Mouse (Mus musculus): ENCODE measurements around the gene Mamld1. TPM values are rescaled to one million over a fixed set of nuclear protein-coding genes. Genes with fewer than 3 reads are reported as not detected.

Gene Mamld1
- total and polyA plus RNA-seq, 3 experiments = not detected

GRCm38 (mm10) chrX:71141390-71141789 is 91.3 kb downstream of the Mamld1 start:
- Histone ChIP-seq H3K4me2 (ENCODE audit: insufficient read depth, low read depth, poor library complexity, severe bottlenecking) (no peak overlapping the region), H3K36me3 (replicated peaks in 1 of 2; ENCODE audit: control insufficient read depth in 1 of 2, insufficient read depth in 1 of 2, low read length in 1 of 2) (no peaks in the 10 kb centered on the region), H3K27ac (ENCODE audit: insufficient read depth, low read depth) (no peak overlapping the region), H3K79me2 (replicated peaks; ENCODE audit: control insufficient read depth, extremely low read depth, insufficient read depth, poor library complexity, severe bottlenecking) (no peaks in the 10 kb centered on the region), H3K4me3 (replicated peaks in 1 of 3; ENCODE audit: low read depth in 2 of 3, low read length in 2 of 3, poor library complexity in 1 of 3) (no peak overlapping the region), H3K9ac (ENCODE audit: insufficient read depth, low read depth) (no peak overlapping the region), H3K27me3 (replicated peaks) (no peaks in the 10 kb centered on the region), H3K9me3 (replicated peaks; ENCODE audit: low read length) (no peaks in the 10 kb centered on the region), H3K4me1 (ENCODE audit: control insufficient read depth in 1 of 2, insufficient read depth in 2 of 2) (no peaks in the 10 kb centered on the region)
- in situ Hi-C loops (cut with MboI; ENCODE audit: low pct_ligation_motif_present, low pct_unique_long_range_greater_than_20kb, low sequenced_read_pairs) (no loop called here), dilution Hi-C loops (cut with MboI; ENCODE audit: extremely low pct_ligation_motif_present, extremely low pct_unique_long_range_greater_than_20kb, low sequenced_read_pairs) (no loop called here)
- no peak for TF ChIP-seq RAD21 (IDR thresholded peaks at IDR 0.05; ENCODE audit: low read depth, low read length)
- no peak for TF ChIP-seq UBTF (IDR thresholded peaks at IDR 0.05; ENCODE audit: low read depth, low read length)
- TF ChIP-seq CHD1 (IDR thresholded peaks at IDR 0.05; ENCODE audit: low read depth, low read length) = no peak
- TF ChIP-seq SIN3A (IDR thresholded peaks at IDR 0.05; ENCODE audit: low read length) = no peak
- TF ChIP-seq TBP (conservative IDR thresholded peaks at IDR 0.05; ENCODE audit: low read depth, low read length) = no peak
- TF ChIP-seq MEF2A (IDR thresholded peaks at IDR 0.05; ENCODE audit: borderline replicate concordance, low read depth, low read length) = no peak
- no peak for TF ChIP-seq BHLHE40 (IDR thresholded peaks at IDR 0.05; ENCODE audit: low read depth, low read length)
- TF ChIP-seq NRF1 (IDR thresholded peaks at IDR 0.05; ENCODE audit: low read depth, low read length) = no peak
- no peak for TF ChIP-seq ELF1 (IDR thresholded peaks at IDR 0.05; ENCODE audit: low read depth, low read length)
- TF ChIP-seq GABPA (IDR thresholded peaks at IDR 0.05; ENCODE audit: insufficient replicate concordance, low read depth, low read length) = no peak
- DNase-seq (ENCODE audit: extremely low read depth) = no peak

GRCm38 (mm10) chrX:71149441-71150050 is 99.5 kb downstream of the Mamld1 start:
- in situ Hi-C loops (cut with MboI; ENCODE audit: low pct_ligation_motif_present, low pct_unique_long_range_greater_than_20kb, low sequenced_read_pairs) (no loop called here), dilution Hi-C loops (cut with MboI; ENCODE audit: extremely low pct_ligation_motif_present, extremely low pct_unique_long_range_greater_than_20kb, low sequenced_read_pairs) (no loop called here)
- no peak for DNase-seq (ENCODE audit: extremely low read depth)
- H3K9ac ChIP-seq (ENCODE audit: insufficient read depth, low read depth) = no peak overlapping the region
- no peak overlapping the region for H3K4me3 ChIP-seq (replicated peaks in 1 of 3; ENCODE audit: low read depth in 2 of 3, low read length in 2 of 3, poor library complexity in 1 of 3)
- H3K79me2 ChIP-seq (replicated peaks; ENCODE audit: control insufficient read depth, extremely low read depth, insufficient read depth, poor library complexity, severe bottlenecking) = no peaks in the 10 kb centered on the region
- no peaks in the 10 kb centered on the region for H3K27me3 ChIP-seq (replicated peaks)
- no peaks in the 10 kb centered on the region for H3K36me3 ChIP-seq (replicated peaks in 1 of 2; ENCODE audit: control insufficient read depth in 1 of 2, insufficient read depth in 1 of 2, low read length in 1 of 2)
- TF ChIP-seq RCOR1 (conservative IDR thresholded peaks at IDR 0.05; ENCODE audit: low read depth, low read length) (no peak), CHD1 (IDR thresholded peaks at IDR 0.05; ENCODE audit: low read depth, low read length) (no peak), TBP (conservative IDR thresholded peaks at IDR 0.05; ENCODE audit: low read depth, low read length) (no peak)
- H3K4me1 ChIP-seq (ENCODE audit: control insufficient read depth in 1 of 2, insufficient read depth in 2 of 2) = peaks cover 3 to 10% of the 10 kb centered on the region in 2 experiments; a peak in 2 of 4 replicates
- H3K27ac ChIP-seq (ENCODE audit: insufficient read depth, low read depth) = no peak overlapping the region
- H3K9me3 ChIP-seq (replicated peaks; ENCODE audit: low read length) = no peaks in the 10 kb centered on the region
- H3K4me2 ChIP-seq (ENCODE audit: insufficient read depth, low read depth, poor library complexity, severe bottlenecking) = no peak overlapping the region

DNA sequence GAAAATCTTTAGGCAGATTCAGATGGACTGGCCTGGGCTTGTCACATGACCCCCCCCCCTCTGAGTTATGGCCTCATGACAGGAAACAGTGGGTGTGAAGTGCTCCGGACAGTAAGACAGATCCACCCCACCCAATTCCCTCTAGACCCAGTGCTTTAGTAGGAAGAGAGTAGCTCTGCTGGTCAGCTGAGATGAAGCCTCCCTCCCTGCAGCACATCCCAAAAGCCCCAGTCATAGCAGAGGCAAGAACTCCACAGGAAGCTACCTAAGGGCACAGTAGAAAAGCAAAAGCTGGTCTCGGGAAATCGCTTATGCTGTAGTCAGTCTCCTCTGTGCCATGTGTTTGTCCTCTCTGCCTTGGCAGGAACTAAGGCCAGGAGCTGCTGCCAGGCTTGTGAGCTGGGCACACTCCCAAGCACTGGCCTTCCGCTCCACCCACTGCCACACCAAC is 100.5 kb downstream of the Mamld1 start:
- H3K36me3 ChIP-seq (replicated peaks in 1 of 2; ENCODE audit: control insufficient read depth in 1 of 2, insufficient read depth in 1 of 2, low read length in 1 of 2) = no peaks in the 10 kb centered on the region
- H3K4me3 ChIP-seq (replicated peaks in 1 of 3; ENCODE audit: low read depth in 2 of 3, low read length in 2 of 3, poor library complexity in 1 of 3) = no peak overlapping the region
- H3K4me1 ChIP-seq (ENCODE audit: control insufficient read depth in 1 of 2, insufficient read depth in 2 of 2) = peaks cover 3 to 10% of the 10 kb centered on the region in 2 experiments; a peak in 2 of 4 replicates
- H3K4me2 ChIP-seq (ENCODE audit: insufficient read depth, low read depth, poor library complexity, severe bottlenecking) = no peak overlapping the region
- no peaks in the 10 kb centered on the region for H3K79me2 ChIP-seq (replicated peaks; ENCODE audit: control insufficient read depth, extremely low read depth, insufficient read depth, poor library complexity, severe bottlenecking)
- H3K27me3 ChIP-seq (replicated peaks) = no peaks in the 10 kb centered on the region
- H3K9me3 ChIP-seq (replicated peaks; ENCODE audit: low read length) = no peaks in the 10 kb centered on the region
- TF ChIP-seq EP300 (IDR thresholded peaks at IDR 0.05; ENCODE audit: low read length) (no peak), PAX5 (IDR thresholded peaks at IDR 0.05; ENCODE audit: low read length) (no peak), IRF4 (IDR thresholded peaks at IDR 0.05; ENCODE audit: low read depth, low read length) (no peak), CHD2 (IDR thresholded peaks at IDR 0.05; ENCODE audit: low read length) (no peak), USF2 (conservative IDR thresholded peaks at IDR 0.05; ENCODE audit: low read depth, low read length) (no peak), NRF1 (IDR thresholded peaks at IDR 0.05; ENCODE audit: low read depth, low read length) (no peak), JUN (IDR thresholded peaks at IDR 0.05; ENCODE audit: insufficient read depth, low read depth, low read length) (no peak), KAT2A (IDR thresholded peaks at IDR 0.05; ENCODE audit: insufficient replicate concordance, low read length) (no peak), USF1 (IDR thresholded peaks at IDR 0.05; ENCODE audit: low read depth, low read length) (peak; percentile 27; the same call in 1 of the 2 replicates)
- in situ Hi-C loops (cut with MboI; ENCODE audit: low pct_ligation_motif_present, low pct_unique_long_range_greater_than_20kb, low sequenced_read_pairs) (no loop called here), dilution Hi-C loops (cut with MboI; ENCODE audit: extremely low pct_ligation_motif_present, extremely low pct_unique_long_range_greater_than_20kb, low sequenced_read_pairs) (no loop called here)
- H3K9ac ChIP-seq (ENCODE audit: insufficient read depth, low read depth) = no peak overlapping the region
- H3K27ac ChIP-seq (ENCODE audit: insufficient read depth, low read depth) = no peak overlapping the region
- no peak for DNase-seq (ENCODE audit: extremely low read depth)

All from CH12.LX (cell line).